Mouse (Mus musculus) testis, adult 2 months (tissue): ENCODE measurements around the gene Txndc9. TPM values are rescaled to one million over a fixed set of nuclear protein-coding genes. Genes with fewer than 3 reads are reported as not detected.

ENCODE experiments used
- H3K27ac ChIP-seq: fragments of 200-500 bp; 2 replicates; pipeline ENCODE4 v1.5.1; 2012; ENCODE audit warnings: low read depth, low read length; ENCODE audit not compliant: control insufficient read depth, insufficient read depth
- H3K27me3 ChIP-seq: fragments of 200-500 bp; 2 replicates; pipeline ENCODE4 v1.6.1; 2012; ENCODE audit warnings: mild to moderate bottlenecking, low read length, moderate library complexity; ENCODE audit not compliant: control insufficient read depth, insufficient read depth
- H3K36me3 ChIP-seq: fragments of 200-500 bp; 2 replicates; pipeline ENCODE4 v1.6.1; 2012; ENCODE audit warnings: mild to moderate bottlenecking, low read length; ENCODE audit not compliant: control insufficient read depth, insufficient read depth
- H3K4me1 ChIP-seq: fragments of 200-500 bp; 2 replicates; pipeline ENCODE4 v1.6.1; 2012; ENCODE audit warnings: low read length; ENCODE audit not compliant: control insufficient read depth, insufficient read depth
- H3K4me3 ChIP-seq: fragments of 200-500 bp; 2 replicates; pipeline ENCODE4 v1.5.1; 2012; ENCODE audit warnings: low read depth, mild to moderate bottlenecking, low read length, moderate library complexity, mixed read lengths; ENCODE audit not compliant: control insufficient read depth
- CTCF ChIP-seq: fragments of 200-500 bp; IDR thresholded peaks from 2 replicates; pipeline ENCODE4 v1.5.1; 2012; ENCODE audit warnings: low read depth, mild to moderate bottlenecking, inconsistent platforms, low read length, moderate library complexity; ENCODE audit not compliant: control insufficient read depth, insufficient read depth, insufficient replicate concordance
- POLR2A ChIP-seq: fragments of 200-500 bp; IDR thresholded peaks from 2 replicates; pipeline ENCODE4 v1.6.1; 2012; ENCODE audit warnings: low read depth, mild to moderate bottlenecking, inconsistent platforms, low read length, moderate library complexity; ENCODE audit not compliant: control insufficient read depth
- polyA plus RNA-seq: library from polyadenylated mRNA; depleted of rRNA; stranded (reverse); fragments of >200 nt; gene quantifications from 2 replicates; pipeline ENCODE4 v1.2.3, GENCODE M21; 2012; rRNA removed

Gene Txndc9
- polyA plus RNA-seq, 1 experiment: 27.6 TPM

DNA sequence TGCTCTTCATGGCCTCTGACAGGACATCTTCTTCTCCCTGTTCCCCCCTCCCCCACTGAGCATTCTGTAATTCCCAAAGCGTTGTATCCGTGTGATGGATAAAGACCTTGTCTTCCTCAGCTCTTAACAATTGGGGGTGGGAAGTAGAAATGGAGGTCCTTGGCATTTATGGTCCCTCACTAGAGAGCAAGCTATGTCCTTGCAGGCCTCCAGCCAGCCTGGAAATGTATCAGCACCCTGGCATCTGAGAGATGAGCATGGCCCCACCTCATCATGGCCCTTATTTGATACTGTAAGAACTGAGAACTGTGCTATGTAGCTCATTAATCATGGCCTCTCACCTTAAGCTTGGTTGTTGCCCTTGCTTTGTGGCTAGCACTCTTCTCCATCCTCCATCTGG lies 42.4 kb downstream of the Txndc9 start:
- H3K27me3 ChIP-seq: no peaks in the 10 kb centered on the region
- no peak overlapping the region for H3K27ac ChIP-seq
- H3K4me3 ChIP-seq: no peak overlapping the region
- no peak for TF ChIP-seq CTCF
- no peak for TF ChIP-seq POLR2A
- H3K4me1 ChIP-seq: no peaks in the 10 kb centered on the region
- no peaks in the 10 kb centered on the region for H3K36me3 ChIP-seq

DNA sequence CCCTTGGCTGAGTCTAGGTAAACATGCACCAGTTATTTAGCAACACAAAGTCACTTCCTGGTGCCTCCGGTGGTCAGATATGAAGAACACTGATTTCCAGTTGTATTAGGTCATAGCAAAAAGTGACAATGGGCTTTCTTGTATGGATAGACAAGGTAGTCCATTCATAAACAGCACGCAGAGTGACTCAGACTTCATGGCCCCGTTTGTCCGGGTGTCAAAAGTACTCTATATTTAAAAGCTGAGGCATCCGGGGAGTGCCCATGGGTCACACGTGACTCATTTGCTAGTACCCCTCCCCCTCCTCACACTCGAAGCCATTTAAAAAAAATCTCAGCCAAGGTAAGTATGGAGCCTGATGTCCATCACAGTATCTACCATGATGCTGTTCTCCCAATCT lies 42.9 kb downstream of the Txndc9 start:
- H3K36me3 ChIP-seq: no peaks in the 10 kb centered on the region
- H3K27me3 ChIP-seq: no peaks in the 10 kb centered on the region
- no peak overlapping the region for H3K4me3 ChIP-seq
- no peaks in the 10 kb centered on the region for H3K4me1 ChIP-seq
- no peak overlapping the region for H3K27ac ChIP-seq
- no peak for TF ChIP-seq CTCF
- no peak for TF ChIP-seq POLR2A

DNA sequence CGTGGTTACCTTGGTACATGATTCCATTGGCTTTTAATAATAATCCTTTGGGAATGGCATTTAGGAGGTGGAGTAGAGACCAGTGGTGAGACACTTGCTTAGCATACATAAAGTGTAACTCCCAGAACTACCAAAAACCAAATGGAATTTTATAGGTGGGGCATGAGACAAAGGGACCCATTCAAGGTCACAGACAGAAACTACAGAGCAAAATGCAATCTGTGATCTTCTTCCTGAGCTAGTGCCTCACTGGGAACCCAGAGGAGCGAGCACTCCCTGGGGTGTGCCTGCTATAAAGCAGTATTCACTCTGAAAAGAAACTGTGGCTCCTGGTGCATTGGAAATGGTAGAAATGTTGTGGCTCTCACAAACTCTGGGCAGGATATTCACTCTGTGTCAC lies 48.8 kb downstream of the Txndc9 start:
- Histone ChIP-seq H3K27me3 (no peaks in the 10 kb centered on the region), H3K27ac (no peak overlapping the region), H3K4me1 (0 out of 2 replicates have a peak, but pooled peaks cover 4% of the 10 kb centered on the region), H3K4me3 (no peak overlapping the region), H3K36me3 (no peaks in the 10 kb centered on the region)
- TF ChIP-seq POLR2A (no peak), CTCF (no peak)

Other genes starting within 250 kb of the Txndc9 start
- 31.1 and 36.4 TPM in 2 replicates for gene Tsga10, start 131.5 kb downstream of the Txndc9 start, polyA plus RNA-seq
- gene Lipt1, start 126.2 kb downstream of the Txndc9 start, polyA plus RNA-seq: 2.8 and 3.3 TPM in 2 replicates
- 1.2 and 1.8 TPM in 2 replicates for gene Mitd1, start 107.5 kb downstream of the Txndc9 start, polyA plus RNA-seq
- 64.9 and 71.3 TPM in 2 replicates for gene Mrpl30, start 107.4 kb downstream of the Txndc9 start, polyA plus RNA-seq
- gene Lyg2, start 81.4 kb downstream of the Txndc9 start, polyA plus RNA-seq: not detected in 2 replicates
- gene Lyg1, start 40.1 kb downstream of the Txndc9 start, polyA plus RNA-seq: not detected in 2 replicates
- 31.8 and 46.4 TPM in 2 replicates for gene Eif5b, start 117 bp upstream of the Txndc9 start, polyA plus RNA-seq
- gene Rev1, start 131.9 kb upstream of the Txndc9 start, polyA plus RNA-seq: 20.0 and 21.3 TPM in 2 replicates